Mouse (Mus musculus) MEL-GATA-1-ER (cell line): ENCODE measurements at regions not wholly inside any gene's neighbourhood (a gene's known extent, or its start where the extent isn't known, plus 50 kb on each side); places are given as distances from the start of the nearest gene placed in this dataset.
"Not testable (repeated sequence)": the region's sequence is repeated elsewhere in the genome, so short reads cannot be mapped to it uniquely, and the experiment has no call there.

ENCODE experiments used
- DNase-seq: peaks from one replicate; pipeline ENCODE4 v3.0.0-alpha.2; 2012; ENCODE audit warnings: low read depth; ENCODE audit errors: extremely low read depth

GRCm38 (mm10) chr4:71431245-71431929 lies 326.4 kb downstream of the Gm11232 start:
- peak; percentile 32 for DNase-seq

DNA sequence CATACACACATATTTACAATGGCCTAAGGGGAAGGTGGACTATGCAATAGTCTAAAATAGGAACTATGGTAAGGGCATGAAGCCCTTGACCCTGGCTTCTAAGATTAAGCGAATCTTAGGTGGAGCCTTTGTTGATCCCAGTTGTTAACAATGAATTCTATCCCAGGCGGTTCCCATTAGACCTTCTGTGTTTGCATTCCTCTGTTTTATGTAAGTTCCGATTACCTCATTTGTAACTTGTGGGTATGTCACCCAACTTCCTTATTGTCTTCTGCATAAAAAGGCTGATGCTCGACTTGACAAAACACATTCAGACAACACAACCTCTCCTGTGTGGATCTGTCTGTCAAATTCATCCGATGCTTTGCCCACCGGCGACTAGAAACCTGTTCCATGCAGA lies 335.6 kb downstream of the Gm11232 start:
- DNase-seq: not testable (repeated sequence)

DNA sequence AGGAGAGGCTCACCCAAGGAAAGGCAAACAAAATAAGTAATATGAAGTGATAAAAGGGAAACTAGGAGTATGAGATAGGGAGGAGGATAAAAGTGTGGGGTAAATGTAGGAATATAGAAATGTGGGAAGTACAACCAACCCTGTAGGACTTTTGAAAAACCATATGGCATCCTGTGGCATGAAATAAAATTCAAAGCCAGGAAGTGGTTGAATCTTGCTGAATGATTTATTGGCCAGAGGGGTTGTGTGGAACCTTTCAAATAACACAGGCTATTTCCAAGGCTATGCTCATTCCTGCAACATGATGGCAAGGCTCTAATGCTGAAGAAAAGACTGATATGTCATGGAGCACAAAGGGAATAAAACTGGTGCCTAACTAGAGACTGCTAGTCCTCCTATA lies 347.9 kb downstream of the Gm11232 start:
- no peak for DNase-seq

- DNase-seq: no peak
These were observed 367.3 kb downstream of the Gm11232 start for GRCm38 (mm10) chr4:71390444-71390843.

DNA sequence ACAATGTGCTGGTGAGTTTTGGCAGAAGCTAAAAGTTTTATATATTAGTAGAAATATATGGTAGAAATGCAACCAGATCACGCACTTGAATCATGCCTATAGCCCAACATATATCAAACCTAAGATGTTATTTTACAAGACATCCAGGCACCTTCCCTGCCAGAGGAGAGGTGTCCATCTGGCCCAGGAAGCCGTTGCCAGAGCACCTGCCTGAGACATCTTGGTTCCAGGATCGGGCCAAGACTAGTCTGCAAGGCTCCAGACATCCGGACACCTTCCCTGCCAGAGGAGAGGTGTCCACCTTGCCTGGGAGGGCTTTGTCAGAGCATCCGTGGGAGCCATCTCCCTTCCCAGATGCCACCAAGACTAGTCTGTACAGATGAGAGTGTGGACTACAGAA lies 388.5 kb downstream of the Gm11232 start:
- no peak for DNase-seq

- no peak for DNase-seq
These were observed 394.0 kb downstream of the Gm11232 start for GRCm38 (mm10) chr4:71363761-71364160.

GRCm38 (mm10) chr4:71357626-71358025 lies 400.1 kb downstream of the Gm11232 start:
- DNase-seq: no peak

DNA sequence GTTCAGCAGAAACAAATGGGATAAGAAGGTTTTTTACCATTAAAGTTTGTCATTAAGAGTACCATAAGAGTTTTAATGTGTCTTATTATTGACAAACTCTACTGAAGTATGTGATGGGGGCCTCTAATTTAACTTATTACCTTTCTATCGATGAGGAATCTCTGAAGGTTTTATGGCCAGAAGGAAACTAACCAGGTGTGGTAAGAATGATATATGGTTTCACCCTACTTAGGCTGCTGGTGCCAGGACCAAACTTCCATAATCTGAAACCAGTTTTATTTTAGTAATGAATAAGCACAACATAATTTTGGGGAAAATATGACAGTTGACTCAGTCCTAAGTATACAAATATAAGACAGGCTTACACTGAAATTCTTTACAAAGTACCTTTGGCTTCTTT lies 401.1 kb downstream of the Gm11232 start:
- DNase-seq: no peak

DNA sequence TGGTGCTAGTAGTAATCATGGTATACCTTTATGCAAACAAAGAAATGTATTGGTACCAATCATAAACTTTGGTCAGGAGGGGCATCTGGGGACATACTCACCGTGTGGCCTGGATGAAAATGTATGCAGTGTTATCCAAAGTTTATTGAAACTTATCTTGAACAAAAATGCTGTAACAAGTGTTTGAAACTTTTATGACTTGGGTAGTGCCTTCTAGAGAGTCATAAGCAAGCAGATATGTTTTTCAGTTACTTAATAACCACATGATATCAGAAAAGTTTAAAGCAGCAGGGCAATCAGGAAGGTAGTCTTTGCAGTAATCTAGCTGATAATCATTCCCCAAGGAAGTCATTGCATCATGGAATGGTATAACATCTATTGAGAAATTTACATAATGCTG lies 401.5 kb downstream of the Gm11232 start:
- no peak for DNase-seq

DNA sequence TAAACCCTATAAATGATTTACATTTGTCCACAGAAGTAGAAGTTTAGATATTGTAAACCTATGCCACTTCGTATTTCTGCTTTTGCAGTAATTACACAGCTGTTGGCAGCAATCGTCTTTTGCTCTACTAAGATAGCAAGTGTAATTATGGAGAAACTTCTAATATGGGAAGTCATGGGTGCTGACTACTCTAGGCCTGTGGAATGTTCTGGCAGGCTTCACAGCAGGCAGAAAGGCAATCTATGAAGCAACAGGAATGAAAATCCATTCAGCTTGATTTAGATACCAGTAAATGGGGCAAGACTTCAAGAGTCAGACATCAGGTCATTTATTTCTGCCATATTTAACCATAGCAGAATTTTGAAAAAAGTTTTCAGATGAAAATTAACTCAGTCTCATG lies 405.9 kb downstream of the Gm11232 start:
- no peak for DNase-seq

DNA sequence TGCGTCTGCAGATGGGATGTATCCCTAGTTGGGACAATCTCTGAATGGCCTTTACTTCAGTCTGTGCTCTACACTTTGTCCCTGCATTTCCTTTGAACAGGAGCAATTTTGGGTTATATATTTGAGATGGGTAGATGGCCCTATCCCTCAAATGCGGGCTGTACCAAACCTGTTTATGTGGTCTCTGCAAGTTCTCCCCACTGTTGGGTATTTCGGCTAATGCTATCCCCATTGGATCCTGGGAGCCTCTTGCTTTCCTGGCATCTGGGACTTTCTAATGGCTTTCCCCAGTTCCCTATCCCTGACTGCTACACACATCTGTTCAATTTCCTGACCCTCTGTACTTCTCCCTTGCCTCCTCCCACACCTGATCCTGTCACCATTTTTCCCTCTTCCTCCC lies 414.7 kb downstream of the Gm11232 start:
- DNase-seq: no peak

DNA sequence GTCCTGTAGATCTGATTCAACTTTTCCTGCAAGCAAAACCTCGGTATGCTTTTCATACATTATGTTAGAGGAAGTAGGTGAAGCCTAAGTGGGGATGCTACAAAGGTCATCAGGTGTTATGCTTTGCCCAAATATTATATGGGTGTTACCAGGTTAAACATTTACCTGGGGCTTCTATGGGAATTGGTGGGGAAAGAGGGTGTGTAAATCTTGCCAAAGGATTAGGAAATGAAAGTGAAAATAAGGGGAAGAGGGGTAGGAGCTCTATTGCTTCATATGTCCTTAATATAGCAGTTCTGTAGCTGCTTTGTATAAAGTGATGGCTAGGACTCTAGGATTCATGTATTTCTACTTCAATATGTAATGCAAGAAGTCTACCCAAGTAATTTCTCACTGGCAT lies 419.2 kb downstream of the Gm11232 start:
- DNase-seq: no peak

DNA sequence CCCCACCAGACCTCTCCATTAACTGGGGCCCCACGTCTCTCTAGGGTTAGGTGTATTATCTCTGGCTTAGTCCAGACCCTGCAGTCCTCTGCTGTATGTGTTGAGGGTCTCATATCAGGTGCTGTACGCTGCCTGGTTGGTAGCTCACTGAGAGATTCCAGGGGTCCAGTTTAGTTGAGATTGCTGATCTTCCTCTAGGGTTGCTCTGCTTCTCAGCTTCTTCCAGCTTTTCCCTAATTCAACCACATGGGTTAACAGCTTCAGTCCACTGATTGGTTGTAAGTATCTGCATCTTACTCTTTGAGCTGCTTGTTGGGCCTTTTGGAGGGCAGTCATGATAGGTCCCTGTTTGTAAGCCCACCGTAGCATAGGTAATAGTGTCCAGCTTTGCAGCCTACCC lies 425.1 kb downstream of the Gm11232 start:
- DNase-seq: no peak

DNA sequence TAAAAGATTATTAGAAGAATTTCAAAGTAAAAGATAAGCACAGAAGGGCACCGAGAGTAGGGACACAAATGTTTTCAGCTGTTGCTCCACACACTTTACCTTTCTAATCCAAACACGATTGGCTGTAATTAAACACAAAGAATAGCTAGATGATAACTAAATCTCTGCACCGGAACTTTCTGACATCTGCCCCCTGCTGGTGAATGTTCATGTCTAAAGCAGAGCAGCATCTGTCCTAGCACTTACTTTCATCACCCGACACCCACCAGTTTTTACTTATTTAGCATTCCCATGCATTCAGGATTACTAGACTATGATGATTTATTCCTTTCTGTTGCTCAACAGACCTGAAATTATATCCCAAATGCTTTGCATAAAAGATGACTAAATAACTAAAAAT lies 425.7 kb downstream of the Gm11232 start:
- no peak for DNase-seq

DNA sequence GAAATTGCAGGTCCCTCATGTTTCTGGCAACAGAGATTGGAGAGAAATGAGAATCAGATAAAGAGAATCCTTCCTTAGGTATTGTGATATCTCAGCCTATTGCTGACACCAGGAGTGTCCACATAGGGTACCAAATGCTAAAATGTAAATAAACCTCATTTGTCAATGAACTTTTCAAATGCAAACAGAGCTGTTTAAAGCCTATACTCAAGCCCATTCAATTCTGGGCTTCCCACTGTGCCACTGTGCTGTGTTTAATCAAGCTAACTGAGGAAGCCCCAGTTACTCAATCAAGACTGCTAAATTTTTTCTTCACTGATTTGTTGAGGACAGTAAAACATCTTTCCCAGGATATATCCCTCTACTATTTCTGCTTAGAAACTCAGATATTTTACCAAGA lies 441.2 kb downstream of the Gm11232 start:
- no peak for DNase-seq

DNA sequence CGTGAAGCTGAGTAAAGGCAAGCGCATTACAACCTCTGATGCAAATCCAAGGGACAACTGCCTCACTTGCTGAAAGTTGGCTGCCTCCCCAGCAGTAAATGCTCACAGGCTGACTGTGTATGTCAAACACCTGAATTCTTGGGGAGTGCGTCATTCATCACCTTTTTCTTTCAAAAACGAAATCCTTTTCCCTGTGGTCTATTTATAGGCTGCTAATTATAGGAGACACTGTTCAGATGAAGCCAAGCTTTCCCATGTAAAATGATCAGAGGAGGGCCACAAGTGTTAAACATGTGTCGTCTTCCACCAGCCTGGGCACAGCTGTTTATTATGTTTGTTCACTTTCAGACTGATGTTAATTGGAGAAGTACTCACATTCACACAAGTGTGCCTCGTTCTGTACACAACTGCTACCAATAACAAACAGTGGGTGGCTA lies 450.6 kb downstream of the Gm11232 start:
- no peak for DNase-seq

GRCm38 (mm10) chr4:71306690-71307089 lies 451.1 kb downstream of the Gm11232 start:
- no peak for DNase-seq

- DNase-seq: not testable (repeated sequence)
These were observed 462.0 kb downstream of the Gm11232 start for GRCm38 (mm10) chr4:71295716-71296115.

DNA sequence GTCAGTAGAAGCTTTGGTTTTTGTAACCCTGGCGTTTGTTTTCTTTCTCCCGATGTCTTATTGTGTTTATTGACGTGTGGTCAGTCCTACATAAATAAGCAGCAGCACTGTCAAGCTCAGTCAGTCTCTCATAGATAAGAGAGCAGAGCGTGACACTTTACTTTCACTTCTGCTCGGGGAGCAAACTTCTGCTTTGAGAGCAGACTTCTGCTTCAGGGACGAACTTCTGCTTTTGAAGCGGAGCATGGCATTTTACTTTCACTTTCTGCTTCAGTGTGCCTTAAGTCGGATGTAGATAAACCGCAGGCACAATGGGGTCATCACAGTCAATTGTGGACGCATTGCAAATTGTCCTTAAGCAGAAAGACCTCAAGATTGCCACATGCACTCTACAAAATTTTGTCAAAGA lies 466.0 kb downstream of the Gm11232 start:
- DNase-seq: peak; percentile 91

- peak; percentile 84 for DNase-seq
These were observed 466.5 kb downstream of the Gm11232 start for GRCm38 (mm10) chr4:71291111-71291740.

DNA sequence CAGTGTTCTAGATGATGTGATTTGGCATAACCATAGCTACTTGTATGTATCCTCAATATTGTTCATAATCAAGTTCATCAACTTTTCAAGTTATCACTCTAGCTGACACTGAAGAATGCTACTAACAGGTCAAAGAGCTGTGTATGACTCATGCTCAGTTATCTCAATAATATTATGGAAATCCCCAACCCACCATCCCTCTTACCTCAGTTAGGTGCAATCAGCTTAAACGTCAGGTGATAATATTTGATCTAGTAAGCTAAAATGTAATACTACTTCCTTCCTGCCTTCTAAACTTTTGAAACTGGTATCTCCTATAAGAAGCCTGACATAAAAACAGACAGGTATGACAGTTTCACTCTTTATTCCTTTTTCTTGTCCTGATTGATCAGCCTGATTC lies 474.6 kb downstream of the Gm11232 start:
- no peak for DNase-seq

DNA sequence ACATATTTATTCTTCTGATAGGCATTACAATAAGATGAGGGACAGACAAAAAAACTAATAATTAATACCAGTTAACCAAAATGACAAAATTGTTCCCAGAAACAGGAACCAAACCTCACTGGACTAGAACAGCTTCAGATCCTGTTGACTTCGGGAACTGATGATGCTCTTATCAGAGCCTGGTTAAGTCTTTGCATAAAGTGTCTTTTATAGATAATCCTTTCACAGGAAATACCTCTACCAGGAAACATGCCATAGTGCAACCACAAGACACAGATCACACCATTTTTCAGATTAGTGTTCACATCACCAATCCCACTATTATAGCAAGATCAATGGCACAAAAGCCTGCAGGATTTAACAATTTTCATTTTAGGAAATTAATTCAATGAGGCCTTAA lies 478.1 kb downstream of the Gm11232 start:
- no peak for DNase-seq

GRCm38 (mm10) chr4:71259897-71260296 lies 497.9 kb downstream of the Gm11232 start:
- DNase-seq: no peak
